Mouse (Mus musculus) intestine, embryonic 14.5 days (tissue): ENCODE results near the gene Arid1b. TPM values are rescaled to one million over a fixed set of nuclear protein-coding genes. Genes with fewer than 3 reads are reported as not detected.
A peak's percentile ranks its signal among the peaks of the same experiment; 100 is the strongest.

Experiments
- ATAC-seq: fragments of 200-750 bp; cut with Nextera tagmentation; replicated peaks from 2 replicates; pipeline ENCODE4 v1.8.0; 2017; ENCODE audit warnings: low read depth, moderate number of reproducible peaks, moderate TSS enrichment, moderate library complexity; ENCODE audit not compliant: low FRiP score, low TSS enrichment
- DNase-seq: peaks from one replicate; pipeline ENCODE4 v3.0.0-alpha.2; 2018; ENCODE audit warnings: low spot score
- H3K27ac ChIP-seq: fragments of 300-500 bp; sonication (generic); 2 replicates; pipeline ENCODE4 v1.5.1; 2014; ENCODE audit warnings: low read depth, mild to moderate bottlenecking, control low read depth
- H3K27me3 ChIP-seq: fragments of 300-500 bp; sonication (generic); replicated peaks from 2 replicates; pipeline ENCODE4 v1.6.1; 2014; ENCODE audit warnings: low read length, control low read depth; ENCODE audit not compliant: control insufficient read depth, insufficient read depth
- H3K36me3 ChIP-seq: fragments of 300-500 bp; sonication (generic); 2 replicates; pipeline ENCODE4 v1.6.1; 2014; ENCODE audit warnings: low read length, control low read depth; ENCODE audit not compliant: control insufficient read depth, insufficient read depth
- H3K4me1 ChIP-seq: fragments of 300-500 bp; sonication (generic); replicated peaks from 2 replicates; pipeline ENCODE4 v1.6.1; 2014; ENCODE audit warnings: low read length, control low read depth, mixed read lengths; ENCODE audit not compliant: control insufficient read depth, insufficient read depth
- H3K4me2 ChIP-seq: fragments of 300-500 bp; sonication (generic); 2 replicates; pipeline ENCODE4 v1.6.1; 2014; ENCODE audit warnings: low read length
- H3K4me3 ChIP-seq: fragments of 300-500 bp; sonication (generic); 2 replicates; pipeline ENCODE4 v1.5.1; 2014; ENCODE audit warnings: low read depth, low read length, control low read depth, mixed read lengths
- H3K9ac ChIP-seq: fragments of 300-500 bp; sonication (generic); 2 replicates; pipeline ENCODE4 v1.6.1; 2014; ENCODE audit warnings: mild to moderate bottlenecking, low read length
- H3K9me3 ChIP-seq: fragments of 300-500 bp; sonication (generic); 2 replicates; pipeline ENCODE4 v1.6.1; 2016; ENCODE audit warnings: low read length, control low read depth; ENCODE audit not compliant: control insufficient read depth
- WGBS: fragments of 180-500 bp; shearing (Covaris S2); extraction: QIAGEN DNeasy Blood & Tissue Kit; methylation state at CpG from one replicate; pipeline ENCODE4 v1.1.7; 2014; 5-methylcytosine and 5-hydroxymethylcytosine counted together
- polyA plus RNA-seq: library from polyadenylated mRNA; unstranded; fragments of >200 nt; fragmentation: Nextera tagmentation; extraction: Ambion mirVana; gene quantifications from 2 replicates; pipeline ENCODE4 v1.2.1, GENCODE M21; 2014

Gene Arid1b
- polyA plus RNA-seq, 1 experiment from 2014 or later, result 16.4 TPM

- Histone ChIP-seq H3K4me2 (no peak overlapping the region), H3K27me3 (no peaks in the 10 kb centered on the region), H3K9me3 (no peaks in the 10 kb centered on the region), H3K36me3 (0 out of 2 replicates have a peak, but pooled peaks cover 5% of the 10 kb centered on the region), H3K27ac (no peak overlapping the region), H3K4me1 (peaks cover 12% of the 10 kb centered on the region; the same call in 1 of the 2 replicates), H3K4me3 (no peak overlapping the region), H3K9ac (no peak overlapping the region)
- DNase-seq (no peak), ATAC-seq (no peak)
- WGBS, result 86% methylated on average over 17 of the region's 17 CpGs
These were observed 283.2 kb downstream of the Arid1b start for GRCm38 (mm10) chr17:5277137-5277871.

DNA sequence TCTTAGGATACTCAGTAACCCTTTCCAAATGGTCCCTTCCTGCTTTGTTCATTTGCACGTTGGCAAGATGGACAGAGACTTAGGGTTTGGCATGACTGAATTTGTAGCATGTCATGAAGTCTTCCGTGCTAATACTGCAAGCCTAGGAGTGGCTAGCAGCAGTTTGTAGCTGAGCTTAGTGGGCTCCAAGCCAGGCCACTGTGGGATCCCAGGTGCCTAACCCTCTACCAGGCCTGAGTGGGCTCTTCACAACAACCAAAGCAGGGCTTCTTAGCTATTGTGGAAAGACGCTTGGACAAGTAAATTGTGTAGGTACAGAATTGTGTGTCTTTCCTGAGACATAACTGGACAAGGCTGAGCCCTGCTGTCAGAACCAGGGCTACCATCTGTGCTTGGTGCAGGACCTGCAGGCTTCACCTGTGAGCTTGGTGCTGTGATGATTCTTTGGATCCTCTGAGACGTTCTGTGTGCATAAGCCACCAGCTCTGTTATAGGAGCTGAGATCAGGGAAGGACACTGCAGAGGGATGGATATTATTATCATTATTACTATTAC lies 286.4 kb downstream of the Arid1b start:
- 82% methylated on average over 4 of the region's 4 CpGs for WGBS
- ATAC-seq, result no peak
- H3K27ac ChIP-seq, result no peak overlapping the region

DNA sequence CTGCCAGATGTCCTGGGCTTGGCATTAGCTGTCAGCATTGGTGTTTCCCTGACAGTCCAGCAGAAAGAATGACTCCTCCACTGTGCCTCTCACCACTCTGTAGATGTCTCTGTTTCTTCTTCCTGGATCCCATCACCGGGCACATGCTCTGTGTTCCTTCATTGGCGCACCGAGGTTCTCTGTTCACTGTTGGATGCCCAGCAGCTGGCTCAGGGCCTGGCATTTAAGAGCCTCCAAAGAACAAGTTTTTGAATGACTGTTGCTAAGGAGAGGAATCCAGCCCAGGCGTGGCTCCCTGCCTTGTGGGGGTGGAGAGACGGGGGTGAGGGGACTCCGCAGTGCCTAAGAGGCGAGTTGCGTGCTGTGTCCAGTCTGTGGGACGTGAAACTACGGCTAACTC lies 290.7 kb downstream of the Arid1b start:
- 0 out of 2 replicates have a peak, but pooled peaks cover 3% of the 10 kb centered on the region for H3K36me3 ChIP-seq
- H3K9me3 ChIP-seq, result no peaks in the 10 kb centered on the region
- peaks cover 17% of the 10 kb centered on the region for H3K4me1 ChIP-seq
- no peaks in the 10 kb centered on the region for H3K27me3 ChIP-seq
- 86% methylated on average over 10 of the region's 10 CpGs for WGBS
- H3K4me3 ChIP-seq, result no peak overlapping the region
- no peak overlapping the region for H3K4me2 ChIP-seq
- H3K27ac ChIP-seq, result no peak overlapping the region
- H3K9ac ChIP-seq, result no peak overlapping the region
- DNase-seq (no peak), ATAC-seq (no peak)

More for the DNA sequence above, 286.4 kb downstream of the Arid1b start:
- Histone ChIP-seq H3K4me3 (no peak overlapping the region), H3K4me2 (no peak overlapping the region), H3K4me1 (peaks cover 9% of the 10 kb centered on the region), H3K36me3 (0 out of 2 replicates have a peak, but pooled peaks cover 5% of the 10 kb centered on the region), H3K9ac (no peak overlapping the region), H3K27me3 (no peaks in the 10 kb centered on the region), H3K9me3 (no peaks in the 10 kb centered on the region)
- no peak for DNase-seq

GRCm38 (mm10) chr17:5285877-5286440 lies 291.8 kb downstream of the Arid1b start:
- DNase-seq (no peak), ATAC-seq (no peak)
- 34% methylated on average over 13 of the region's 13 CpGs for WGBS
- Histone ChIP-seq H3K36me3 (peaks cover 7% of the 10 kb centered on the region), H3K27ac (no peak overlapping the region), H3K4me3 (no peak overlapping the region), H3K9ac (no peak overlapping the region), H3K9me3 (no peaks in the 10 kb centered on the region), H3K4me2 (no peak overlapping the region), H3K4me1 (peaks cover 17% of the 10 kb centered on the region), H3K27me3 (no peaks in the 10 kb centered on the region)

DNA sequence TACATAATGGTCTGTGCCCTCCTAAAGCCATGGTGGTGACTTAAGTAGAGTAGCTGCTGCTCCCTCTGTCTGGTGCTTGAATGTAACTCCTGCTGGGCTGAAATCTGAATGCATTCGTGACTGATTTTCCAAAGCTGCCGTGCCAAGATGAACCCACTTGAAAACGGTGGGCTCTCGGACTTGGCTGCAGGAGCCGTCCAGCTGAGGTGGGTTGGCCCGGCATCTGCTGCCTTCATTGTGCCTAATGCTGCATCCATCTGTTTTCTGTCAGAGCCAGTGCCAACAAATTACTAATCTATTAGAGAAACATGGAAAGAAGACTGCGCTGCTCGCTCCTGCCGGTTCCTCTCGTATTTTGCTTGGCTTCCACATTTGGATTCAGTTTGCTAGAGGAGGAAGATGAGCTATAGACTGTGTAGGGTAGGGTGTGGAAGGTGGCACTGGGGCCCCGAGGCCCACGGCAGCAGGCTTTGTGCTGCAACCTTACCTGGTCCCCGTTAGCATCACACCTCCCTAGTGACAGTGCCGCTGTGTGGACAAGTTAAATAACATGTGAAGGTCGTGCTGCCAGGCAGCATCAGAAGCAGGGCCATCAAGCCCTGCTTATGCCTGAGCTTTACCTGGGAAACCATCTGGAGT lies 292.6 kb downstream of the Arid1b start:
- no peaks in the 10 kb centered on the region for H3K9me3 ChIP-seq
- no peak for DNase-seq
- no peak overlapping the region for H3K4me2 ChIP-seq
- peaks cover 17% of the 10 kb centered on the region for H3K4me1 ChIP-seq
- 70% methylated on average over 15 of the region's 15 CpGs for WGBS
- no peak overlapping the region for H3K27ac ChIP-seq
- peaks cover 15% of the 10 kb centered on the region for H3K36me3 ChIP-seq
- H3K9ac ChIP-seq, result no peak overlapping the region
- ATAC-seq, result no peak
- H3K4me3 ChIP-seq, result no peak overlapping the region
- H3K27me3 ChIP-seq, result no peaks in the 10 kb centered on the region

- ATAC-seq (no peak), DNase-seq (no peak)
- Histone ChIP-seq H3K4me1 (peaks cover 17% of the 10 kb centered on the region), H3K9ac (no peak overlapping the region), H3K4me2 (no peak overlapping the region), H3K27me3 (no peaks in the 10 kb centered on the region), H3K27ac (no peak overlapping the region), H3K36me3 (peaks cover 14% of the 10 kb centered on the region), H3K4me3 (no peak overlapping the region), H3K9me3 (no peaks in the 10 kb centered on the region)
- 52% methylated on average over 4 of the region's 4 CpGs for WGBS
These were observed 293.1 kb downstream of the Arid1b start for GRCm38 (mm10) chr17:5287210-5287591.

GRCm38 (mm10) chr17:5287641-5288040 lies 293.5 kb downstream of the Arid1b start:
- no peak overlapping the region for H3K27ac ChIP-seq
- ATAC-seq (no peak), DNase-seq (no peak)
- peaks cover 14% of the 10 kb centered on the region for H3K36me3 ChIP-seq
- H3K4me2 ChIP-seq, result no peak overlapping the region
- H3K4me3 ChIP-seq, result no peak overlapping the region
- no peaks in the 10 kb centered on the region for H3K9me3 ChIP-seq
- no peak overlapping the region for H3K9ac ChIP-seq
- 57% methylated on average over 9 of the region's 9 CpGs for WGBS
- peaks cover 17% of the 10 kb centered on the region for H3K4me1 ChIP-seq
- no peaks in the 10 kb centered on the region for H3K27me3 ChIP-seq

GRCm38 (mm10) chr17:5293653-5294584 lies 299.8 kb downstream of the Arid1b start:
- Histone ChIP-seq H3K4me1 (0 out of 2 replicates have a peak, but pooled peaks cover 4% of the 10 kb centered on the region), H3K4me3 (no peak overlapping the region), H3K27ac (no peak overlapping the region), H3K36me3 (peaks cover 22% of the 10 kb centered on the region), H3K4me2 (no peak overlapping the region), H3K9me3 (no peaks in the 10 kb centered on the region), H3K9ac (no peak overlapping the region), H3K27me3 (no peaks in the 10 kb centered on the region)
- DNase-seq (no peak), ATAC-seq (0 out of 2 replicates have a peak, but pooled peaks have one; percentile 34)
- WGBS, result 63% methylated on average over 9 of the region's 9 CpGs
